Mouse (Mus musculus) cortical plate, adult 2 months (tissue): Measurements from ENCODE around the gene Cdkn1c.

Experiments
- CTCF ChIP-seq: fragments of 200-500 bp; IDR thresholded peaks from 2 replicates; pipeline ENCODE4 v1.5.1; 2011; ENCODE audit warnings: mild to moderate bottlenecking, control low read depth, low read length; ENCODE audit not compliant: insufficient read depth; ENCODE audit errors: extremely low read depth
- POLR2A ChIP-seq: fragments of 200-500 bp; IDR thresholded peaks from 2 replicates; pipeline ENCODE4 v1.6.1; 2011; ENCODE audit warnings: mild to moderate bottlenecking, low read length, control low read depth; ENCODE audit not compliant: insufficient read depth; ENCODE audit errors: extremely low read depth

DNA sequence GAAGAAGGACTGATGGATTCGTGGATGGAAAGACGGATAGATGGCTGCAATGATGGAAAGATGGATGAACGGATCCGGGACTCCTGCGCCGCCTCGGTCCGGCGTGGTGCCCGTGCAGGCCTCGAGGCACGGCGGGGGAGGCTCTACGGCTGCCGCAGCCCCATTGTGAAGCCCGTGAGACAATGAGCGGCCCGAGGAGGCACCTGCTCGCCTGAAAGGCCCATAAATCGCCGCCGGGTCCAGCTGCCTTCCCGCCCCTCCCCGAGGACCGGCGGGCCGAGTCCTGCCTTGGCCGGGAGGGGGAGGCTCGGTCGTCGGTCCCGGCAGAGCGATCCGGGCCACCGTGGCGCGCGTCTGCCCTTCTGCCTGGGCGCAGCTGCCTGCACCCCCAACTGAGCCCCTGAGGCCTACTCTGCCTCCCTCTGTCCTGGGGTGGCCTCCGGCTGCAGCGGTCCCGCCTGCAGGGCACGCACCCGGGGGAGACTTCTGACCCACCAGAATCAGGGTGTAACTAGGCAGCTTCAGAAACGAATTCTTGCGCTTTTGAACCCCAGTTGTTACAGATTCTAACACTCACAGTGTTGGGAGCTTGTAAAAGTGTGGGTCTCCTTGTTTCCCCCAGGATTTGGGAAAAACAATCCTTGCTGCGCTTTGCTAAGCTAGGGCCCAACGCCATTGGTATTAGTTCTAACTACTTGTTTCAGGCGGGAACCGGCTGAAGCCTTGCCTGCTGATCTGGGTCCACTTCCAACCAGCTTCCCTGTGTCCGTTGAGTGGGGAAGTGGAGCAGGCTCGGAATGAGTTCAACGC is 15.0 kb downstream of the Cdkn1c start:
- TF ChIP-seq CTCF (no peak), POLR2A (no peak)
